Mouse (Mus musculus) embryonic facial prominence, embryonic 15.5 days (tissue): ENCODE measurements at regions not wholly inside any gene's neighbourhood (a gene's known extent, or its start where the extent isn't known, plus 50 kb on each side); places are given as distances from the start of the nearest gene placed in this dataset.
A peak's percentile ranks its signal among the peaks of the same experiment; 100 is the strongest.

Experiments
- ATAC-seq: fragments of 200-750 bp; cut with Nextera tagmentation; 2 replicates; pipeline ENCODE4 v1.8.0; 2017; ENCODE audit warnings: low read depth, moderate TSS enrichment; ENCODE audit not compliant: insufficient number of reproducible peaks, low FRiP score, low TSS enrichment
- H3K27ac ChIP-seq: fragments of 300-500 bp; sonication (generic); replicated peaks from 2 replicates; pipeline ENCODE4 v1.5.1; 2015; ENCODE audit warnings: mild to moderate bottlenecking, inconsistent platforms
- H3K27me3 ChIP-seq: fragments of 300-500 bp; sonication (generic); 2 replicates; pipeline ENCODE4 v1.6.1; 2015; ENCODE audit warnings: inconsistent platforms
- H3K36me3 ChIP-seq: fragments of 300-500 bp; sonication (generic); 2 replicates; pipeline ENCODE4 v1.6.1; 2015; ENCODE audit warnings: mild to moderate bottlenecking, inconsistent platforms
- H3K4me1 ChIP-seq: fragments of 300-500 bp; sonication (generic); 2 replicates; pipeline ENCODE4 v1.6.1; 2015; ENCODE audit warnings: inconsistent platforms
- H3K4me2 ChIP-seq: fragments of 300-500 bp; sonication (generic); replicated peaks from 2 replicates; pipeline ENCODE4 v1.6.1; 2015; ENCODE audit warnings: mild to moderate bottlenecking, inconsistent platforms
- H3K4me3 ChIP-seq: fragments of 300-500 bp; sonication (generic); replicated peaks from 2 replicates; pipeline ENCODE4 v1.5.1; 2015; ENCODE audit warnings: mild to moderate bottlenecking, inconsistent platforms
- H3K9ac ChIP-seq: fragments of 300-500 bp; sonication (generic); 2 replicates; pipeline ENCODE4 v1.6.1; 2015; ENCODE audit warnings: inconsistent platforms
- H3K9me3 ChIP-seq: fragments of 300-500 bp; sonication (generic); replicated peaks from 2 replicates; pipeline ENCODE4 v1.6.1; 2016; ENCODE audit warnings: inconsistent platforms
- WGBS: fragments of 180-500 bp; shearing (Covaris S2); methylation state at CpG from one replicate; pipeline ENCODE4 v1.1.7; 2015; 5-methylcytosine and 5-hydroxymethylcytosine counted together

DNA sequence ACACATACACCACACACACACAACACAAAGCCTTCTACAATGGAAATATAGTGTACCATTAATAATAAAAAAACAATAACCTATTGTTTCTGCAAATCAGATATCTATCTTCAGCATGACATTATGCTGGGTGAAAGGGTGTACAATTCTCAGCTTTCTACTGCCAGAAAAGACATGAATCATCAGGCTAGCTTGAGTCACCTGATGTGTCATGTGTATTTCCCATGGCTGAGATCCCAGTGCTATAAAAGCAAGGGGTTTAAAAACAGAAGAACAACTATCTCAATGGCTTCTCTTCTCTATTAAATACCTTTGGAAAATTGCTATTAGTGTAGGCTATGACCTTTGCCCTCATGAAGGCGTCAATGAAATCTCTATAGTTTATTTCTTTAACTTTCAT is 246.5 kb upstream of the Atp2b1 start:
- no peak for ATAC-seq
- no peaks in the 10 kb centered on the region for H3K9me3 ChIP-seq

DNA sequence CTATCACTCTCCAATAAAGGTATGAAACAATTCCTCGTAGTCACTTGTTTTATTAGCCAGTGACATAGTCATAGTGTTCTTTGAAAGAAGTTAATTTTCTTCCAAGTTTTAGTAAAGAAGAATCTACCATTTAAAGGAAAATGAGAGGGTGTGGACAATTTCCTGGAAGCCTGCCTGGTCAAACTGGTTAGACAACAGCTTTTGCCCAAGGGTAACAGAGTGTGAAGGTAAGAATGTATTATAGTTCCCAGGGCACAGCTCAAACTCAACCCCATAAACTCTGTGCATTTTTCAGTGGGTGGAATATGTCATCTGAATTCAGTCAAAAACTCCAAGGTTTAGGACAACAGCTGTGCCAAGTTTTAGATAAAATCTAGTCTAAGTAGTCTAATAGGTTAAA is 240.1 kb upstream of the Atp2b1 start:
- Histone ChIP-seq H3K9me3 (no peaks in the 10 kb centered on the region), H3K4me2 (no peak overlapping the region), H3K36me3 (no peaks in the 10 kb centered on the region), H3K9ac (no peak overlapping the region), H3K4me1 (no peaks in the 10 kb centered on the region), H3K27ac (peak overlapping the region; percentile 30; the same call in 1 of the 2 replicates), H3K27me3 (no peaks in the 10 kb centered on the region), H3K4me3 (no peak overlapping the region)
- ATAC-seq = no peak
- WGBS = 61% methylated on average over 1 of the region's 1 CpGs

More for the DNA sequence above, 246.5 kb upstream of the Atp2b1 start:
- WGBS = 81% methylated on average over 1 of the region's 1 CpGs
- Histone ChIP-seq H3K9ac (no peak overlapping the region), H3K27me3 (no peaks in the 10 kb centered on the region), H3K4me2 (no peak overlapping the region), H3K36me3 (no peaks in the 10 kb centered on the region), H3K4me1 (no peaks in the 10 kb centered on the region), H3K4me3 (no peak overlapping the region), H3K27ac (no peak overlapping the region)

DNA sequence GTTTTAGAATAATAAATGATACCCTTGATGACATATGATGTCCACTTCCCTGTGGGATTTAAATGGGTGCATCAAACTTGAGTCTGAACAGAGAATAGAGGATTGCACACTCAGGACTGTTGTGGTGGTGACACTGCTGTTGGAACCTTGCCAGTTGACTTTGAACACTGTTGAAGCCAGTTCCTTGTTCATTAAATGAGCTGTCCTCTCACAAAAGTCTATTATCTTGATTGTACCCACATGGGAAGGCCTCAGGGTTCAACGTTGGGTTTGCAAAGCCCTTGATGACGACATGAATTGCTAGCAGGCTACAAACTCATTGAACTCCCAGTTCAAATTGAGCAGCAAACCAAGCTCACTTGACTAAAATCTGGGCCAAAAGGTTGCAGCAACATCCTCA is 237.3 kb upstream of the Atp2b1 start:
- Histone ChIP-seq H3K9me3 (no peaks in the 10 kb centered on the region), H3K36me3 (no peaks in the 10 kb centered on the region), H3K4me3 (no peak overlapping the region), H3K9ac (no peak overlapping the region), H3K27me3 (no peaks in the 10 kb centered on the region), H3K4me2 (no peak overlapping the region), H3K4me1 (no peaks in the 10 kb centered on the region), H3K27ac (no peak overlapping the region)
- ATAC-seq = no peak
- WGBS = 44% methylated on average over 2 of the region's 2 CpGs

DNA sequence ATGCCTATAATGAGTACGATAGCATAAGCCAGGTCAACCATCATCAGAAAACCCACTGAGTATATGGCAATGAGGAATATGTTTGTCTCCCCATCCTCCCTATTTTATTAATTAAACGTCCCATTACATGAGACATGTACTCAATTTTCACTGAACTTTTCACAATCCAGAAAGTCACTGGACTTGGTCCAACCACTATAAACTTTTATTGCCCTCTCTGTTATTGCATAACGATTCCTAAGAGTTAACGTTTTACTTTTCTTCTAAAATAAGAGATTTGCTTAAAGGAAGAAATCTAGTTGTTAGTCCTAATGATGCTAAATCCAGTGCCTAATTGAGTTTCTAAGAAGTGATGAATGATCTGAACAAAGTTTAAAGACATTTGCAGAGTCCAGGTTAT is 236.0 kb upstream of the Atp2b1 start:
- H3K9me3 ChIP-seq = no peaks in the 10 kb centered on the region
- no peaks in the 10 kb centered on the region for H3K36me3 ChIP-seq
- H3K4me1 ChIP-seq = no peaks in the 10 kb centered on the region
- no peak overlapping the region for H3K27ac ChIP-seq
- WGBS = 83% methylated on average over 4 of the region's 4 CpGs
- H3K9ac ChIP-seq = no peak overlapping the region
- ATAC-seq = no peak
- H3K27me3 ChIP-seq = no peaks in the 10 kb centered on the region
- no peak overlapping the region for H3K4me3 ChIP-seq
- H3K4me2 ChIP-seq = no peak overlapping the region

DNA sequence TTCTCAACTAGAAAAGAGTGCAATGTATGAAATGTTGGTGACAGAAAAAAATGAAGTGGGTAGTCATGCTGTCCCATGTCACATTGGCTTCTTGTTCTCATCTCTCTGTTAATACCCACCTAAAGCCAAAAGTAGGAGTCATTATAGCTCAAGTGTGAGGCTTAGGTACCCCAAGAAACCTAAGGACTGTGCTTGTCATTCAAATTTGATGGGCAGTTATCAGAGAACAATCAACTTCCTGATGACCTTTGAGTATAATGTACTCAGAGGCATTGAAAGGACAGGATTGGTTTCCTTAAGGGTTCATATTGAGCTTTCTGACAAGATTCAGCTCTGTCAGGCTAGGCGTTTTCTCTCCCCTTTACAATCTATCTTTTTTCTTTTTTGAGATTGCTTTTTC is 231.8 kb upstream of the Atp2b1 start:
- Histone ChIP-seq H3K27me3 (no peaks in the 10 kb centered on the region), H3K4me2 (no peak overlapping the region), H3K4me3 (no peak overlapping the region), H3K9ac (no peak overlapping the region), H3K4me1 (0 out of 2 replicates have a peak, but pooled peaks cover 4% of the 10 kb centered on the region), H3K36me3 (no peaks in the 10 kb centered on the region), H3K27ac (no peak overlapping the region), H3K9me3 (no peaks in the 10 kb centered on the region)
- no peak for ATAC-seq
- 91% methylated on average over 1 of the region's 1 CpGs for WGBS

DNA sequence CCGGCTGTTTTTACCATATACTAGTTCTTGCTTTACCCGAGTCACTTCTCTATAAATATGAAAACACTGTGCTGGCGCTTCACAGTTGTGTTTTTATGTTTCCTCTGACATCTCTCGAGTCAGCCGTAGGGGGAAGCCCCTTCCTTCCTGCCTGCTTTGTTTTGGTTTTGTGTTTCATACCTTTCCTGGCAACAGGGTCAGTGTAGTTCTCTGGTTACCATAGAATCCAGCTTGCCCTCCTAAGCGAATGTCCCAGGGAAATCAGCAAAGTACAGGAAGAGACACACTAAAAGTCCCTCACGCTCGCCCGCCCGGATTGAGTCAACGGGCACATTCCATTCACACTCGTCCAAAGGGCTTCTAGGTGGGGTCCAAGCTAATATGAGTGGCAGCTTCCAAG is 230.0 kb upstream of the Atp2b1 start:
- WGBS = 7% methylated on average over 12 of the region's 12 CpGs

DNA sequence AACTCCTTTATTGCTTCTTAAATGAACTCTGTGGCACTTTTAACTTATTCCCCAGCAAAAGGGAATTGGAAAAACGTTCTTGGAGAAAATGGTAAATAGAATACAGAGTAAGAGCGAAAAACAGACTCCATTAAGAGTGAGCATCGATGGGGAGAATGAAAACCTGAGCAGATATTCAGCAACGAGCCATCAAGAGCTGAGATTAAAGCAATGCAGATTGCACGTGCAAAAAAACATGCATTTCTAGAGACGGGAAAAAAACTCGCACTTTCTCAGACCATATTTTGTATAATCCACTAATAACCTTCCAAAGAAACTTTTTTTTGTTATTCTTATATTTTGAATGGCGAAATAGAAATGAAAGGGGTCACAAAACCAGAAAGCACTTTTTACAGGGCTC is 229.5 kb upstream of the Atp2b1 start:
- Histone ChIP-seq H3K9ac (no peak overlapping the region), H3K27me3 (no peaks in the 10 kb centered on the region), H3K27ac (no peak overlapping the region), H3K9me3 (no peaks in the 10 kb centered on the region), H3K4me3 (peak overlapping the region; percentile 32; the same call in 1 of the 2 replicates), H3K4me2 (peak overlapping the region; percentile 48), H3K36me3 (no peaks in the 10 kb centered on the region), H3K4me1 (0 out of 2 replicates have a peak, but pooled peaks cover 4% of the 10 kb centered on the region)
- no peak for ATAC-seq
- 46% methylated on average over 8 of the region's 8 CpGs for WGBS

More for the DNA sequence above, 230.0 kb upstream of the Atp2b1 start:
- peak overlapping the region; percentile 48 for H3K4me2 ChIP-seq
- H3K4me1 ChIP-seq = 0 out of 2 replicates have a peak, but pooled peaks cover 4% of the 10 kb centered on the region
- H3K36me3 ChIP-seq = no peaks in the 10 kb centered on the region
- ATAC-seq = 0 out of 2 replicates have a peak, but pooled peaks have one; percentile 34
- H3K9ac ChIP-seq = no peak overlapping the region
- no peaks in the 10 kb centered on the region for H3K9me3 ChIP-seq
- no peaks in the 10 kb centered on the region for H3K27me3 ChIP-seq
- no peak overlapping the region; the same call in 1 of the 2 replicates for H3K27ac ChIP-seq
- peak overlapping the region; percentile 32 for H3K4me3 ChIP-seq

DNA sequence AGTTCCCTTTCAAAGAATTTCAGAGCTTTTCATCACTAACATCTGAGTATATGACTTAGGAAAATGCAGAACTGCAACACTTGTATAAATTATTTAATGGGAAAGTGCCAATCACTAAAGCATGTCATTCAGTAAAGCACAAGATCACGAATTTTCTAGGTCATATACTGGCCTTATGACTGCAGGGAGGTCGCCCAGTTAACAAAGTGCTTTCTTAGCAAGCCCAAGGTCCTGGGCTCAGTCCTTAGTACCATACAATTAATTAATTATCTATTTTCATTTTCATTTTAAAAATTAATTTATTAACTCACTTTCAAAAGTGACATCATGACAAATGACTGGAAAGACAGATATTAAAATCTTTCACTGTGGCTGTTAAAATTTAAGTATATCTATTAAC is 228.5 kb upstream of the Atp2b1 start:
- Histone ChIP-seq H3K4me3 (no peak overlapping the region), H3K36me3 (no peaks in the 10 kb centered on the region), H3K4me2 (no peak overlapping the region), H3K4me1 (0 out of 2 replicates have a peak, but pooled peaks cover 4% of the 10 kb centered on the region), H3K27me3 (no peaks in the 10 kb centered on the region), H3K9ac (no peak overlapping the region), H3K9me3 (no peaks in the 10 kb centered on the region), H3K27ac (no peak overlapping the region)
- ATAC-seq = no peak
- 74% methylated on average over 2 of the region's 2 CpGs for WGBS

DNA sequence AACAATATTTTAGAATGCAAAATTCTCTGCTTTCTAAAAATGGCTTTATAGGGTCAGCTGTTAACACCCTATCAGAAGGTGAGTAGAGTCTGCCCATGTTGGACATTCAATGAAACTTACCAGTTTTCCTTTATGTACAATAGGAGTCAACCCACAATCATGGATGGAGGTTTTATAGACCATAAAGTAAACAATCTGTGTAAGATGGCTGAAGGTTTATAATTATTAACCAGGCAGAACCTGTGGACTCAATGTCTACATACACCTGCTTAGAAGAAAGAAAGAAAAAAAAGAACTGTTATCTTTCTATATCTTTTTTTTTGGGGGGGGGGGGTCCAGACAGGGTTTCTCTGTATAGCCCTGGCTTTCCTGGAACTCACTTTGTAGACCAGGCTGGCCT is 227.8 kb upstream of the Atp2b1 start:
- Histone ChIP-seq H3K27me3 (no peaks in the 10 kb centered on the region), H3K36me3 (no peaks in the 10 kb centered on the region), H3K9ac (no peak overlapping the region), H3K4me2 (no peak overlapping the region), H3K4me1 (0 out of 2 replicates have a peak, but pooled peaks cover 4% of the 10 kb centered on the region), H3K4me3 (no peak overlapping the region), H3K9me3 (no peaks in the 10 kb centered on the region), H3K27ac (no peak overlapping the region)
- no peak for ATAC-seq

DNA sequence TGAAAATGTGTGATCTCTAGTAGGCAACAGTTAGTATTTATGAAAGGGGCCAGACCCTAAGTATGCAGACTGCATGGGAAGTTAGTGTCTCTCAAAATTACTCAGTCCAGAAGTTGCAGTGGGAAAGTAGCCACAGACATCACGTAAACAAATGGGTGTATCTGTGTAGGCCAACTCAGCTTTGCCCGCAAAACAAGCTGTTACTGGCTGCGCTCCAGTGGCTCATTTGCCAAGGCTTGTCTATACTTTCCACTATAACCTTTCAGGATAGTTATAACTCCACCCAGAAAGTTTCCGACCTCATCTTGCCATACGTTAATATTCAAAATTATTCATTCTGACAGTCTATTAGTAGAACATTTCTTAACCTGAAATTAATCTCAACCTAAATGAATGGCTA is 222.4 kb upstream of the Atp2b1 start:
- Histone ChIP-seq H3K27ac (no peak overlapping the region), H3K9ac (no peak overlapping the region), H3K4me2 (no peak overlapping the region), H3K4me1 (no peaks in the 10 kb centered on the region), H3K4me3 (no peak overlapping the region), H3K36me3 (no peaks in the 10 kb centered on the region), H3K27me3 (no peaks in the 10 kb centered on the region), H3K9me3 (no peaks in the 10 kb centered on the region)
- ATAC-seq = no peak
- WGBS = 75% methylated on average over 5 of the region's 5 CpGs

DNA sequence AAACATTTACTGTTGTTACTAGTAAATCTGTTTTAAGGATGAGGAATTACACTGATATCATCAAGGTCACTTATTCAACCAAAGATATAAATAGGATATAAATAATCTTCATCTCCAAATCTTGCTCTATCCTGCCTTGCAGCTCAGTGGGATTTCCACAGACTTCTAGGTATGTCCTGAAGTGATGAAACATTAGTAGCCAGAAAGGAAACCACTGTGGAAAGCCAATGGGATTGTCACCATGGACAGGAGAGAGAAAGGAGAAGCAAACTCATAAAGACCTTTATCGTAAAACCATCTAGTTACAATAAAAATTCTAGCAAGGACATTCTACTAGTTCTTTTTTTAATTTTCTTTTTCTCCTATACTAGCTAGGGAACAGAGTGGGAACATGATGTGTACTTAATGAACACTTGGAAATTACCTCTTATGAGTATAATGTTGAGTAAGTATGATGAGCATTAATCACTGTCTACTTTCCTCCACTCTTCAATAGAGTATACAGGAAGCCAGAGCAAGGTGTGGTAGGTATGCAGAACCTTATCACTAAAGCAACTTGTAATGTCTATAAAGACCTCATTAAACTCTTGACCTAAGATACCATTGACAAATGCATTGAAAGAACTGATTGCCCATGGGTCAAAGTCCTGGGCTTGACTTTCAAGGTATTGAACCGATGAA is 219.4 kb upstream of the Atp2b1 start:
- no peak for ATAC-seq

DNA sequence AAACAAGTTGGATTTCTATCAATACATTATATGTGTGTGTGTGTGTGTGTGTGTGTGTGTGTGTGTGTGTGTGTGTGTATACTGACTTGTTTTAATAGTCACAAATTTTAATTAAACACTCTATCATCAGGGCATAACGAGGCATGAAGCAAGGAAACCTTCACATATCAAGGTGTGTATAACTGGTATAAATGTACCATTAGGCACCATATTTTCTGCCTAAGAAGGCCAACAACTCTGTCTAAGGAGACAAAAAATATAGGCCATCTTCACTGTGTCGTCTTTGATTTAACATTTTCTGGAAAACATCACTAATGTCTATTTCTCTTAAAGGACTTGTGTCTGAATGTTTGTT is 218.9 kb upstream of the Atp2b1 start:
- Histone ChIP-seq H3K36me3 (no peaks in the 10 kb centered on the region), H3K27me3 (no peaks in the 10 kb centered on the region), H3K9ac (no peak overlapping the region), H3K4me3 (no peak overlapping the region), H3K4me1 (no peaks in the 10 kb centered on the region), H3K4me2 (no peak overlapping the region), H3K9me3 (no peaks in the 10 kb centered on the region), H3K27ac (no peak overlapping the region)
- WGBS = 97% methylated on average over 2 of the region's 2 CpGs
- no peak for ATAC-seq

More for the DNA sequence above, 219.4 kb upstream of the Atp2b1 start:
- Histone ChIP-seq H3K4me1 (no peaks in the 10 kb centered on the region), H3K27ac (no peak overlapping the region), H3K4me3 (no peak overlapping the region), H3K9ac (no peak overlapping the region), H3K4me2 (no peak overlapping the region), H3K9me3 (no peaks in the 10 kb centered on the region), H3K27me3 (no peaks in the 10 kb centered on the region), H3K36me3 (no peaks in the 10 kb centered on the region)
- 89% methylated on average over 2 of the region's 2 CpGs for WGBS
